Mouse (Mus musculus): ENCODE measurements around the gene Tnfsf9. TPM values are rescaled to one million over a fixed set of nuclear protein-coding genes. Genes with fewer than 3 reads are reported as not detected.

The Tnfsf9 gene
- polyA plus RNA-seq, 1 experiment from 2014 or later: 5.2 TPM

DNA sequence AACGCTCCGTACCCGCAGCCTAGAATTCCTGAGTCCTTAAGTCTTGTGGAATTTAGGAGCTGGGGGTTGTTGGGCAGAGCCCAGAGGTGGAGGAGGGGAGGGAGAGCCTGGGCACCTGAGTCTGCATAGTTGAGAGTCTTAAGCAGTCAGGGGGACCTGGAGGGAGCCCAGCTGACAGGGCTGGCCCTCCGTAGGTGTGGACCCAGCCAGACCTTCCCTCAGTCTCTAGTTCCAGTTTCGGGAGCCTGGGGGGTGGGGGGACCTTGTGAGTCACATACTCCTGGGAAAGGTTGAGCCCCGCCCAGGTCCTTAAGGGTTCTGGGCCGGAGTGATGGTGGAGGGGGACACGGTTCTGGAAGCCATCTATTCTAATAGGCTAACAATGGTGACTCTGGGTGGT lies 42.1 kb upstream of the Tnfsf9 start:
- H3K27me3 ChIP-seq (ENCODE audit: control insufficient read depth, insufficient read depth, low read length): peaks cover 27% of the 10 kb centered on the region
- 10% methylated on average over 8 of the region's 8 CpGs for WGBS

DNA sequence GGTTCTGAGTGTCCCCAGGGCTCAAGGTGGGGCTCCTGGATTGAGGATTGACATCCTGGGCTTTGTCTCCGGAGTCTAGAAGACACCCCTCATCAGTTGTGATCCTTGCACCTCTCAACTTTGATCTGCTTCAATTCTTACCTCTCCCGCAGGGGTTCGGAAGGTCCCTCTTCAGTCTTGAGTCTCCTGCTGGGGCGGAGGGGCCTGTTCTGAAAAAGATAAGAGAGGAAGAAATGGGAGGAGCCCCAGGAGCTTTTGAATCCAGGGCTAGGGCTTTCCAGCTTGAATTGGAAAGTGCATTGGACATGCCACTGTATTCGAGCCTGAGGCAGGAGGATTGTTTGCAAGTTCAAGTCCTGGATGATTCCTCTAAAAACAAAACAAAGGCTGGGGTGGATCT lies 38.2 kb upstream of the Tnfsf9 start:
- 0 out of 2 replicates have a peak, but pooled peaks cover 4% of the 10 kb centered on the region for H3K4me1 ChIP-seq (ENCODE audit: control insufficient read depth, insufficient read depth, low read length)
- no peak overlapping the region for H3K4me3 ChIP-seq (replicated peaks; ENCODE audit: low read depth, low read length)
- peaks cover 17% of the 10 kb centered on the region for H3K27me3 ChIP-seq (ENCODE audit: control insufficient read depth, insufficient read depth, low read length)
- no peaks in the 10 kb centered on the region for H3K36me3 ChIP-seq (ENCODE audit: control insufficient read depth, insufficient read depth, low read length)
- H3K27ac ChIP-seq (replicated peaks; ENCODE audit: low read depth, low read length): no peak overlapping the region
- ATAC-seq (ENCODE audit: low FRiP score, low TSS enrichment) (no peak), DNase-seq (no peak)
- H3K9me3 ChIP-seq (ENCODE audit: control insufficient read depth, low read length): no peaks in the 10 kb centered on the region
- H3K4me2 ChIP-seq (ENCODE audit: low read length): no peak overlapping the region
- 57% methylated on average over 5 of the region's 5 CpGs for WGBS
- no peak overlapping the region for H3K9ac ChIP-seq (replicated peaks; ENCODE audit: low read length)

More for the DNA sequence above, 42.1 kb upstream of the Tnfsf9 start:
- Histone ChIP-seq H3K4me3 (replicated peaks; ENCODE audit: low read depth, low read length) (no peak overlapping the region), H3K9me3 (ENCODE audit: control insufficient read depth, low read length) (no peaks in the 10 kb centered on the region), H3K27ac (replicated peaks; ENCODE audit: low read depth, low read length) (no peak overlapping the region), H3K4me2 (ENCODE audit: low read length) (no peak overlapping the region), H3K9ac (replicated peaks; ENCODE audit: low read length) (no peak overlapping the region), H3K4me1 (ENCODE audit: control insufficient read depth, insufficient read depth, low read length) (peaks cover 10% of the 10 kb centered on the region), H3K36me3 (ENCODE audit: control insufficient read depth, insufficient read depth, low read length) (no peaks in the 10 kb centered on the region)
- ATAC-seq (ENCODE audit: low FRiP score, low TSS enrichment) (no peak), DNase-seq (no peak)

DNA sequence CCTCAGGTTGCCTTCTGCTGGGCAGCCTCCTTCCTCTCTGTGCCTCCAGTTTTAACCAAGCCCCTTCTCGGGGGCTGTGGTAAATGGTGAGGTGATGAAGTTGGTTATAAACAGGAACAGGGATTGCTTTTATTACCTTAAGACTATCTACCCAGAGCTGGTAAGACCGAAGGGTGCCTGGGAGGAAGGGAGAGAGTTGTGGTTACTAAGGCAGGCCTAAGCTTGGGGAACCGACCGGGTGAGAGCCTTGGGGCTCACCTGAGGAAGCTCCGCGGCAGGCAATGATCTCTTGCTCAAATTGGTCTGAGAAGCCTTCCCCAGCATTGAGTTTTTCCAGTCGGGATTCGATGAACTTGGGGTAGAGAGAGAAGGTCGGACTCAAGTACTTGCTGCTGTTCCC lies 34.9 kb upstream of the Tnfsf9 start:
- no peak for ATAC-seq (ENCODE audit: low FRiP score, low TSS enrichment)
- H3K9ac ChIP-seq (replicated peaks; ENCODE audit: low read length): no peak overlapping the region

DNA sequence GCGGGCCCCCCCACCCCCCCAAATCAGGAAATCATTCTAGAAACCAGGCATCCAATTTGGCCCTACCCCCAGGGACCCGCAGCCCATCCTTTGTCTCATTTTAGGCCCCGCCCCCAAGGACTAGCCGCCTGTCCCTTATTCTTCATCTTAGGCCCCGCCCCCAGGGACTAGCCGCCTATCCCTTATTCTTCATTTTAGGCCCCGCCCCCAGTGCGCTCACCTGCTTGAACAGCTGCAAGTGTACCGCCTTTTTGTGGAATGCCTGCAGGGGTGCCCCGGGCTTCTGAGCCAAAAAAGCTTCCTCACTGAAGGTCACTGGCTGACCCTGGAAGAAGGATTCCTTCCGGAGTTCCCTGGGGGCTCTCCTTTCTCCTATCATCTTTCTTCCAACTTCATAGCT lies 34.4 kb upstream of the Tnfsf9 start:
- H3K27me3 ChIP-seq (ENCODE audit: control insufficient read depth, insufficient read depth, low read length): no peaks in the 10 kb centered on the region
- 3% methylated on average over 11 of the region's 11 CpGs for WGBS
- DNase-seq (peak; percentile 74), ATAC-seq (ENCODE audit: low FRiP score, low TSS enrichment) (peak; percentile 44; the same call in 1 of the 2 replicates)
- H3K36me3 ChIP-seq (ENCODE audit: control insufficient read depth, insufficient read depth, low read length): no peaks in the 10 kb centered on the region
- peak overlapping the region; percentile 11 for H3K4me2 ChIP-seq (ENCODE audit: low read length)
- no peaks in the 10 kb centered on the region for H3K4me1 ChIP-seq (ENCODE audit: control insufficient read depth, insufficient read depth, low read length)
- H3K9me3 ChIP-seq (ENCODE audit: control insufficient read depth, low read length): no peaks in the 10 kb centered on the region
- H3K4me3 ChIP-seq (replicated peaks; ENCODE audit: low read depth, low read length): no peak overlapping the region
- H3K27ac ChIP-seq (replicated peaks; ENCODE audit: low read depth, low read length): no peak overlapping the region
- no peak overlapping the region for H3K9ac ChIP-seq (replicated peaks; ENCODE audit: low read length)

More for the DNA sequence above, 34.9 kb upstream of the Tnfsf9 start:
- Histone ChIP-seq H3K9me3 (ENCODE audit: control insufficient read depth, low read length) (no peaks in the 10 kb centered on the region), H3K4me1 (ENCODE audit: control insufficient read depth, insufficient read depth, low read length) (no peaks in the 10 kb centered on the region), H3K27me3 (ENCODE audit: control insufficient read depth, insufficient read depth, low read length) (no peaks in the 10 kb centered on the region), H3K4me2 (ENCODE audit: low read length) (peak overlapping the region; percentile 11), H3K27ac (replicated peaks; ENCODE audit: low read depth, low read length) (no peak overlapping the region), H3K36me3 (ENCODE audit: control insufficient read depth, insufficient read depth, low read length) (no peaks in the 10 kb centered on the region), H3K4me3 (replicated peaks; ENCODE audit: low read depth, low read length) (0 out of 2 replicates have a peak overlapping the region, but pooled peaks have one; percentile 3)
- WGBS: 14% methylated on average over 9 of the region's 9 CpGs
- no peak for DNase-seq

DNA sequence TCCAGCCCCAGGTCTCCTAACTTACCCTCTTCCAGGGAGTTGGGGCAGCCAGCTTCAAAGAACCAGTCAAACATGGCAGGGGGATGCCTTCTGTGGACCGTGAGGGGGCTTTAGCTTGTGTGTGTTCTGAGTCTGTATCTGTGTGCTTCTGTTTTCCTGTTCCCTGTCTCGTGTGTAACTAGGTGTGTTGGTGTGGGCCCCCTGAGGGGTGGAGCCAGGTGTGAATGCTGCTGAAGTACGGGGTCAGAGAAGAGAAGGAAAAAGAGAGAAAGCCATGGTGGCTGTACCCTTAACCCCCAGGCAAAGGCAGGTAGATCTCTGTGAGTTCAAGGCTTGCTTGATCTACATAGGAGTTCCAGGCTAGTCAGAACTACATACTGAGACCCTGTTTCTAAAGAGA lies 28.2 kb upstream of the Tnfsf9 start:
- H3K4me3 ChIP-seq (replicated peaks; ENCODE audit: low read depth, low read length): no peak overlapping the region
- DNase-seq (no peak), ATAC-seq (ENCODE audit: low FRiP score, low TSS enrichment) (no peak)
- H3K9ac ChIP-seq (replicated peaks; ENCODE audit: low read length): no peak overlapping the region
- no peaks in the 10 kb centered on the region for H3K27me3 ChIP-seq (ENCODE audit: control insufficient read depth, insufficient read depth, low read length)
- no peaks in the 10 kb centered on the region for H3K9me3 ChIP-seq (ENCODE audit: control insufficient read depth, low read length)
- H3K27ac ChIP-seq (replicated peaks; ENCODE audit: low read depth, low read length): no peak overlapping the region
- no peak overlapping the region for H3K4me2 ChIP-seq (ENCODE audit: low read length)
- peaks cover 22% of the 10 kb centered on the region for H3K36me3 ChIP-seq (ENCODE audit: control insufficient read depth, insufficient read depth, low read length)
- WGBS: 70% methylated on average over 3 of the region's 3 CpGs
- H3K4me1 ChIP-seq (ENCODE audit: control insufficient read depth, insufficient read depth, low read length): no peaks in the 10 kb centered on the region

DNA sequence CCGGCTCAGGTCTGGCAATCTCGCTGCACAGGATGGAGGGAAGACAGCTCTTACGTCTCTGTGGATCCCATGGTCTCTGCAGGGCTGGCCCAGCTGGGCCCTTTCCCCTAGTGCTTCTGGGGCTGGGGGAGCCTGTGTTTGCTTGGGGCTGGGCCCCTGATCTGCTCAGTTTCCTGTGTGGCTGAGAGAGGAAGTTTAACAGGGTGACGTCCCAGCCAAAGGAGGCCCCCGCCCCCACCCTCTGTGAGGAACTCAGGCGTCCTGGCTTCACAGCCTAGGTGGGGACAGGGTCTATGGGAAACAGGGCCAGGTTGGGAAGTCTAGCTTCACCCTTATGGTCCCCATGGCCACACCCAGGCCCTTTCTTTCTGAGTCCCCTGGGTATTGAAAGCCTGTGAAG lies 26.8 kb upstream of the Tnfsf9 start, which contains the start of gene Dennd1c:
Gene Dennd1c, minus strand, starts transcription at position 179 of the 400 bp plus-strand sequence.
- no peaks in the 10 kb centered on the region for H3K27me3 ChIP-seq (ENCODE audit: control insufficient read depth, insufficient read depth, low read length)
- no peak within 1 kb of the TSS for H3K4me3 ChIP-seq (replicated peaks; ENCODE audit: low read depth, low read length)
- H3K4me2 ChIP-seq (ENCODE audit: low read length): no peak within 1 kb of the TSS
- H3K9me3 ChIP-seq (ENCODE audit: control insufficient read depth, low read length): no peaks in the 10 kb centered on the region
- H3K9ac ChIP-seq (replicated peaks; ENCODE audit: low read length): no peak within 1 kb of the TSS
- H3K27ac ChIP-seq (replicated peaks; ENCODE audit: low read depth, low read length): no peak within 1 kb of the TSS
- no peaks in the 10 kb centered on the region for H3K4me1 ChIP-seq (ENCODE audit: control insufficient read depth, insufficient read depth, low read length)
- peaks cover 30% of the 10 kb centered on the region for H3K36me3 ChIP-seq (ENCODE audit: control insufficient read depth, insufficient read depth, low read length)
- 53% methylated on average over 6 of the region's 6 CpGs for WGBS
- DNase-seq (no peak), ATAC-seq (ENCODE audit: low FRiP score, low TSS enrichment) (no peak)

DNA sequence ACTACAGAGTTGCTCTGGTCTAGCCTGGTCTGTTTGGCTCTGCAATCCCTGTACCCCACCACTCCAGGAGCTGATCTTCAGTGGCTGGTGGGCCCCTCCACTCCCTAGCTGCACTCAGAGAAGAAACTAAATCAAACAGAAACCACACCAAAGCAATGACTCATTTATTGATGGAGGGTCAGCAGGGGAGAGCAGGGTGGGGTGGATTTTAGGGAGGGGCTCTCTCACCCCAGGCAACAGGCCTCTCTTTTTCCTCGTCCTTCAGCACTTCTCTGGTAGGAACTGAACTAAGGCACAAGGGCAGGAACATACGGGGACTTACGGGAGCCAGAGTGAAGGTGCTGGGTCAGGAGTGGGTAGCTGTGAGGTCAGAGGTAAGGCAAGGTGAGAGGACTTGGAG lies 25.2 kb upstream of the Tnfsf9 start:
- no peak for DNase-seq
- Histone ChIP-seq H3K36me3 (ENCODE audit: control insufficient read depth, insufficient read depth, low read length) (peaks cover 46% of the 10 kb centered on the region), H3K9ac (replicated peaks; ENCODE audit: low read length) (no peak overlapping the region), H3K27ac (replicated peaks; ENCODE audit: low read depth, low read length) (no peak overlapping the region), H3K4me3 (replicated peaks; ENCODE audit: low read depth, low read length) (no peak overlapping the region), H3K9me3 (ENCODE audit: control insufficient read depth, low read length) (no peaks in the 10 kb centered on the region), H3K4me1 (ENCODE audit: control insufficient read depth, insufficient read depth, low read length) (peaks cover 11% of the 10 kb centered on the region; the same call in 1 of the 2 replicates), H3K4me2 (ENCODE audit: low read length) (no peak overlapping the region), H3K27me3 (ENCODE audit: control insufficient read depth, insufficient read depth, low read length) (no peaks in the 10 kb centered on the region)
- WGBS: 81% methylated on average over 3 of the region's 3 CpGs
- ATAC-seq (ENCODE audit: low FRiP score, low TSS enrichment): no peak

DNA sequence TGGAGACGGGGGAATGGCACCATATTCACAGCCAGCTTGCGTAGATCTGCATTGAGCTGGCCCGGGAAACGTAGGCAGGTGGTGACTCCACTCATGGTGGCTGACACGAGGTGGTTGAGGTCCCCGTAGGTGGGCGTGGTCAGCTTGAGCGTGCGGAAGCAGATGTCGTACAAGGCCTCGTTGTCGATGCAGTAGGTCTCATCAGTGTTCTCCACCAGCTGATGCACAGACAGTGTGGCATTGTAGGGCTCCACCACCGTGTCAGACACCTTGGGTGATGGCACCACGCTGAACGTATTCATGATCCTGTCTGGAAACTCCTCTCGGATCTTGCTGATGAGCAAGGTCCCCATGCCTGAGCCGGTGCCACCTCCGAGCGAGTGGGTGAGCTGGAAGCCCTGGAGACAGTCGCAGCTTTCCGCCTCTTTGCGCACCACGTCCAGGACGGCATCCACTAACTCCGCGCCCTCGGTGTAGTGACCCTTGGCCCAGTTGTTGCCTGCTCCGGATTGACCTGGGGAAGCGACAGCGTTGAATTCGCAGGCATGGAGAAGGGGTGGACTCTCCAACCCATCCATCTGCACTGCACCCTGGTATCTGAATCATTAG lies 23.8 kb upstream of the Tnfsf9 start:
- H3K36me3 ChIP-seq (ENCODE audit: control insufficient read depth, insufficient read depth, low read length): peaks cover 49% of the 10 kb centered on the region
- WGBS: 94% methylated on average over 31 of the region's 31 CpGs
- no peak overlapping the region for H3K4me3 ChIP-seq (replicated peaks; ENCODE audit: low read depth, low read length)
- H3K27ac ChIP-seq (replicated peaks; ENCODE audit: low read depth, low read length): no peak overlapping the region
- ATAC-seq (ENCODE audit: low FRiP score, low TSS enrichment): no peak
- peaks cover 17% of the 10 kb centered on the region for H3K4me1 ChIP-seq (ENCODE audit: control insufficient read depth, insufficient read depth, low read length)
- no peak for DNase-seq
- no peak overlapping the region for H3K4me2 ChIP-seq (ENCODE audit: low read length)
- no peaks in the 10 kb centered on the region for H3K9me3 ChIP-seq (ENCODE audit: control insufficient read depth, low read length)
- no peaks in the 10 kb centered on the region for H3K27me3 ChIP-seq (ENCODE audit: control insufficient read depth, insufficient read depth, low read length)
- H3K9ac ChIP-seq (replicated peaks; ENCODE audit: low read length): no peak overlapping the region

DNA sequence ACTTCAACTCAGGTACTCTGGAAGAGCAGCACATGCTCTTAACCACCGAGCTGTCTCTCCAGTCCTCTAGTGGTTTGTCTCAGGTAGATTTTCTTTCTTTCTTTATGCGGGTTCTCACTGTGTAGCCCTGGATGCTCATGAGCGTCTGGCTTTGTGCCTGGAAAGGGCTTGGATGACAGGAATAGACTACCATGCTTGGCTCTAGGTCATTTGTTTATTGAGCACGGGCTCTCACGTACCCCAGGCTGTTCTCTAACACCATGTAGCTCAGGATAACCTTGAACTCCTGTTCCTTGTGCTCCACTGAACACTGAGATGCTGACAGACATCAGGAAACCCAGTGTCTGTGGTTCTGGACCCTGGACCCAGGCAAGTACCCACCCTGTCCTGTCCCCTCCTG lies 22.6 kb upstream of the Tnfsf9 start:
- no peaks in the 10 kb centered on the region for H3K27me3 ChIP-seq (ENCODE audit: control insufficient read depth, insufficient read depth, low read length)
- H3K4me1 ChIP-seq (ENCODE audit: control insufficient read depth, insufficient read depth, low read length): peaks cover 18% of the 10 kb centered on the region
- peaks cover 49% of the 10 kb centered on the region for H3K36me3 ChIP-seq (ENCODE audit: control insufficient read depth, insufficient read depth, low read length)
- H3K27ac ChIP-seq (replicated peaks; ENCODE audit: low read depth, low read length): no peak overlapping the region
- no peak overlapping the region for H3K4me2 ChIP-seq (ENCODE audit: low read length)
- WGBS: 96% methylated on average over 5 of the region's 5 CpGs
- ATAC-seq (ENCODE audit: low FRiP score, low TSS enrichment) (no peak), DNase-seq (no peak)
- H3K9me3 ChIP-seq (ENCODE audit: control insufficient read depth, low read length): no peaks in the 10 kb centered on the region
- no peak overlapping the region for H3K4me3 ChIP-seq (replicated peaks; ENCODE audit: low read depth, low read length)
- H3K9ac ChIP-seq (replicated peaks; ENCODE audit: low read length): no peak overlapping the region

Data from midbrain, embryonic 14.5 days (tissue).